Mouse (Mus musculus) embryonic facial prominence, embryonic 14.5 days (tissue): Measurements from ENCODE around the gene Usp29. TPM values are rescaled to one million over a fixed set of nuclear protein-coding genes. Genes with fewer than 3 reads are reported as not detected.
A peak's percentile ranks its signal among the peaks of the same experiment; 100 is the strongest.

Experiments used
- ATAC-seq: fragments of 200-750 bp; cut with Nextera tagmentation; 2 replicates; pipeline ENCODE4 v1.8.0; 2017; ENCODE audit warnings: low read depth, moderate number of reproducible peaks, moderate TSS enrichment
- DNase-seq: peaks from one replicate; pipeline ENCODE4 v3.0.0-alpha.2; 2015; ENCODE audit warnings: low spot score
- H3K27ac ChIP-seq: fragments of 300-500 bp; sonication (generic); replicated peaks from 2 replicates; pipeline ENCODE4 v1.5.1; 2014; ENCODE audit warnings: low read depth, mild to moderate bottlenecking, low read length, moderate library complexity
- H3K27me3 ChIP-seq: fragments of 300-500 bp; sonication (generic); replicated peaks from 2 replicates; pipeline ENCODE4 v1.6.1; 2014; ENCODE audit warnings: low read length; ENCODE audit not compliant: control insufficient read depth, insufficient read depth
- H3K36me3 ChIP-seq: fragments of 300-500 bp; sonication (generic); 2 replicates; pipeline ENCODE4 v1.6.1; 2014; ENCODE audit warnings: low read length, mixed read lengths; ENCODE audit not compliant: control insufficient read depth, insufficient read depth
- H3K4me1 ChIP-seq: fragments of 300-500 bp; sonication (generic); 2 replicates; pipeline ENCODE4 v1.6.1; 2014; ENCODE audit warnings: antibody characterized with exemption, low read length; ENCODE audit not compliant: control insufficient read depth, insufficient read depth
- H3K4me2 ChIP-seq: fragments of 300-500 bp; sonication (generic); 2 replicates; pipeline ENCODE4 v1.6.1; 2014; ENCODE audit warnings: low read depth, mild to moderate bottlenecking, low read length, moderate library complexity, mixed read lengths
- H3K4me3 ChIP-seq: fragments of 300-500 bp; sonication (generic); 2 replicates; pipeline ENCODE4 v1.5.1; 2014; ENCODE audit warnings: low read depth, mild to moderate bottlenecking, low read length
- H3K9ac ChIP-seq: fragments of 300-500 bp; sonication (generic); 2 replicates; pipeline ENCODE4 v1.6.1; 2014; ENCODE audit warnings: low read depth, mild to moderate bottlenecking, low read length, moderate library complexity, mixed read lengths
- H3K9me3 ChIP-seq: fragments of 300-500 bp; sonication (generic); 2 replicates; pipeline ENCODE4 v1.6.1; 2016; ENCODE audit warnings: low read length; ENCODE audit not compliant: control insufficient read depth
- WGBS: fragments of 180-500 bp; shearing (Covaris S2); extraction: QIAGEN DNeasy Blood & Tissue Kit; methylation state at CpG from one replicate; pipeline ENCODE4 v1.1.7; 2014; 5-methylcytosine and 5-hydroxymethylcytosine counted together
- polyA plus RNA-seq: library from polyadenylated mRNA; unstranded; fragments of >200 nt; fragmentation: Nextera tagmentation; extraction: Ambion mirVana; gene quantifications from 2 replicates; pipeline ENCODE4 v1.2.1, GENCODE M21; 2014

Usp29 gene
- polyA plus RNA-seq, 1 experiment from 2014 or later = 12.2 TPM

GRCm38 (mm10) chr7:6837297-6837925, 107.0 kb downstream of the Usp29 start:
- Histone ChIP-seq H3K9ac (no peak overlapping the region), H3K36me3 (no peaks in the 10 kb centered on the region), H3K4me2 (no peak overlapping the region), H3K27me3 (no peaks in the 10 kb centered on the region), H3K9me3 (no peaks in the 10 kb centered on the region), H3K4me1 (peaks cover 10% of the 10 kb centered on the region; the same call in 1 of the 2 replicates), H3K4me3 (no peak overlapping the region), H3K27ac (no peak overlapping the region)
- DNase-seq = no peak
- 29% methylated on average over 3 of the region's 3 CpGs for WGBS
- no peak for ATAC-seq

- 65% methylated on average over 9 of the region's 9 CpGs for WGBS
- Histone ChIP-seq H3K9ac (no peak overlapping the region), H3K4me3 (no peak overlapping the region), H3K36me3 (no peaks in the 10 kb centered on the region), H3K4me1 (peaks cover 10% of the 10 kb centered on the region; the same call in 1 of the 2 replicates), H3K27me3 (no peaks in the 10 kb centered on the region), H3K9me3 (no peaks in the 10 kb centered on the region), H3K27ac (no peak overlapping the region), H3K4me2 (no peak overlapping the region)
- DNase-seq (no peak), ATAC-seq (no peak)
Measured at GRCm38 (mm10) chr7:6837926-6838554, 107.7 kb downstream of the Usp29 start.

- H3K27ac ChIP-seq = 0 out of 2 replicates have a peak overlapping the region, but pooled peaks have one; percentile 39
- H3K4me1 ChIP-seq = no peaks in the 10 kb centered on the region
- no peaks in the 10 kb centered on the region for H3K36me3 ChIP-seq
- no peak overlapping the region for H3K4me3 ChIP-seq
- ATAC-seq (0 out of 2 replicates have a peak, but pooled peaks have one; percentile 53), DNase-seq (peak; percentile 76)
- no peaks in the 10 kb centered on the region for H3K27me3 ChIP-seq
- H3K4me2 ChIP-seq = no peak overlapping the region
- 68% methylated on average over 5 of the region's 5 CpGs for WGBS
- H3K9me3 ChIP-seq = no peaks in the 10 kb centered on the region
- H3K9ac ChIP-seq = no peak overlapping the region
Measured at GRCm38 (mm10) chr7:6840860-6841259, 110.5 kb downstream of the Usp29 start.

- WGBS = 81% methylated on average over 3 of the region's 3 CpGs
- Histone ChIP-seq H3K4me2 (no peak overlapping the region), H3K9me3 (no peaks in the 10 kb centered on the region), H3K27me3 (no peaks in the 10 kb centered on the region), H3K4me1 (peaks cover 4% of the 10 kb centered on the region; the same call in 1 of the 2 replicates), H3K4me3 (no peak overlapping the region), H3K36me3 (no peaks in the 10 kb centered on the region), H3K27ac (no peak overlapping the region), H3K9ac (no peak overlapping the region)
- no peak for ATAC-seq
- DNase-seq = no peak
Measured at GRCm38 (mm10) chr7:6849495-6849894, 119.1 kb downstream of the Usp29 start.

GRCm38 (mm10) chr7:6850321-6850720, 119.9 kb downstream of the Usp29 start:
- Histone ChIP-seq H3K9me3 (no peaks in the 10 kb centered on the region), H3K27me3 (no peaks in the 10 kb centered on the region), H3K4me3 (no peak overlapping the region), H3K36me3 (no peaks in the 10 kb centered on the region), H3K4me2 (no peak overlapping the region), H3K4me1 (peaks cover 4% of the 10 kb centered on the region; the same call in 1 of the 2 replicates), H3K9ac (no peak overlapping the region), H3K27ac (no peak overlapping the region)
- no peak for ATAC-seq
- WGBS = 81% methylated on average over 3 of the region's 3 CpGs
- no peak for DNase-seq

- DNase-seq (no peak), ATAC-seq (no peak)
- no peak overlapping the region for H3K4me2 ChIP-seq
- H3K27ac ChIP-seq = no peak overlapping the region
- no peaks in the 10 kb centered on the region for H3K9me3 ChIP-seq
- 74% methylated on average over 6 of the region's 6 CpGs for WGBS
- no peak overlapping the region for H3K9ac ChIP-seq
- H3K4me3 ChIP-seq = no peak overlapping the region
- H3K27me3 ChIP-seq = no peaks in the 10 kb centered on the region
- H3K36me3 ChIP-seq = no peaks in the 10 kb centered on the region
- peaks cover 4% of the 10 kb centered on the region; the same call in 1 of the 2 replicates for H3K4me1 ChIP-seq
Measured at GRCm38 (mm10) chr7:6851256-6851655, 120.9 kb downstream of the Usp29 start.

GRCm38 (mm10) chr7:6851717-6852503, 121.5 kb downstream of the Usp29 start:
- no peaks in the 10 kb centered on the region for H3K27me3 ChIP-seq
- DNase-seq (peak; percentile 20), ATAC-seq (no peak; the same call in 1 of the 2 replicates)
- H3K36me3 ChIP-seq = no peaks in the 10 kb centered on the region
- H3K4me1 ChIP-seq = peaks cover 4% of the 10 kb centered on the region; the same call in 1 of the 2 replicates
- H3K27ac ChIP-seq = no peak overlapping the region
- H3K9ac ChIP-seq = no peak overlapping the region
- 35% methylated on average over 5 of the region's 5 CpGs for WGBS
- no peaks in the 10 kb centered on the region for H3K9me3 ChIP-seq
- no peak overlapping the region for H3K4me2 ChIP-seq
- no peak overlapping the region for H3K4me3 ChIP-seq

GRCm38 (mm10) chr7:6855613-6856405, 125.4 kb downstream of the Usp29 start:
- Histone ChIP-seq H3K4me1 (peaks cover 11% of the 10 kb centered on the region), H3K4me2 (no peak overlapping the region), H3K36me3 (no peaks in the 10 kb centered on the region), H3K4me3 (no peak overlapping the region), H3K27ac (no peak overlapping the region), H3K9me3 (no peaks in the 10 kb centered on the region), H3K9ac (no peak overlapping the region), H3K27me3 (no peaks in the 10 kb centered on the region)
- DNase-seq (no peak), ATAC-seq (no peak)
- WGBS = 72% methylated on average over 10 of the region's 10 CpGs
